Mouse (Mus musculus) erythroblast, embryonic 14.5 days (primary cell): ENCODE measurements around the gene Sf3a1. TPM values are rescaled to one million over a fixed set of nuclear protein-coding genes. Genes with fewer than 3 reads are reported as not detected.

Experiments
- H3K27me3 ChIP-seq: 2 replicates; pipeline ENCODE4 v1.6.1; 2012; ENCODE audit warnings: inconsistent platforms; ENCODE audit not compliant: control insufficient read depth
- H3K36me3 ChIP-seq: 2 replicates; pipeline ENCODE4 v1.6.1; 2012; ENCODE audit warnings: mild to moderate bottlenecking, inconsistent platforms; ENCODE audit not compliant: control insufficient read depth
- H3K4me1 ChIP-seq: 2 replicates; pipeline ENCODE4 v1.6.1; 2012; ENCODE audit warnings: inconsistent platforms; ENCODE audit not compliant: control insufficient read depth
- H3K4me3 ChIP-seq: replicated peaks from 2 replicates; pipeline ENCODE3; 2012; ENCODE audit warnings: moderate library complexity, mild to moderate bottlenecking, inconsistent platforms
- H3K9me3 ChIP-seq: 2 replicates; pipeline ENCODE4 v1.6.1; 2012; ENCODE audit warnings: low read length, inconsistent platforms, mixed read lengths; ENCODE audit not compliant: control insufficient read depth
- GATA1 ChIP-seq: IDR thresholded peaks from 2 replicates; pipeline ENCODE4 v1.6.1; 2012; ENCODE audit warnings: low read length, inconsistent platforms, mixed read lengths
- TAL1 ChIP-seq: IDR thresholded peaks from 3 replicates; pipeline ENCODE4 v1.6.1; 2012; ENCODE audit warnings: low read length, inconsistent platforms, mixed read lengths
- polyA plus RNA-seq: library from polyadenylated mRNA; stranded (reverse); fragments of >175 nt; gene quantifications from 2 replicates; pipeline ENCODE4 v1.2.3, GENCODE M21; 2012

The Sf3a1 gene
- polyA plus RNA-seq, 1 experiment, result 6.6 TPM

GRCm38 (mm10) chr11:4148536-4149156, 11.5 kb upstream of the Sf3a1 start:
- H3K4me1 ChIP-seq, result no peaks in the 10 kb centered on the region
- no peak for TF ChIP-seq TAL1
- TF ChIP-seq GATA1, result no peak

GRCm38 (mm10) chr11:4149886-4150285, 10.3 kb upstream of the Sf3a1 start:
- Histone ChIP-seq H3K4me3 (no peak overlapping the region), H3K36me3 (no peaks in the 10 kb centered on the region; the same call in 1 of the 2 replicates), H3K4me1 (no peaks in the 10 kb centered on the region; the same call in 1 of the 2 replicates), H3K9me3 (peaks cover 4% of the 10 kb centered on the region; the same call in 1 of the 2 replicates), H3K27me3 (no peaks in the 10 kb centered on the region)
- TF ChIP-seq TAL1, result no peak
- TF ChIP-seq GATA1, result no peak

More at GRCm38 (mm10) chr11:4148536-4149156, 11.5 kb upstream of the Sf3a1 start:
- Histone ChIP-seq H3K4me3 (no peak overlapping the region), H3K9me3 (no peaks in the 10 kb centered on the region), H3K27me3 (no peaks in the 10 kb centered on the region), H3K36me3 (peaks cover 3% of the 10 kb centered on the region)

- Histone ChIP-seq H3K27me3 (no peaks in the 10 kb centered on the region), H3K4me1 (peaks cover 10% of the 10 kb centered on the region), H3K36me3 (no peaks in the 10 kb centered on the region; the same call in 1 of the 2 replicates), H3K4me3 (no peak overlapping the region), H3K9me3 (peaks cover 4% of the 10 kb centered on the region; the same call in 1 of the 2 replicates)
- TF ChIP-seq TAL1, result no peak
Measured at GRCm38 (mm10) chr11:4153694-4154093, 6.5 kb upstream of the Sf3a1 start.

- peaks cover 25% of the 10 kb centered on the region for H3K4me1 ChIP-seq
- TF ChIP-seq GATA1 (no peak), TAL1 (no peak)
- peaks cover 4% of the 10 kb centered on the region; the same call in 1 of the 2 replicates for H3K9me3 ChIP-seq
- H3K4me3 ChIP-seq, result no peak overlapping the region
- H3K27me3 ChIP-seq, result no peaks in the 10 kb centered on the region
- no peaks in the 10 kb centered on the region; the same call in 1 of the 2 replicates for H3K36me3 ChIP-seq
Measured at GRCm38 (mm10) chr11:4155641-4156040, 4.5 kb upstream of the Sf3a1 start.

- H3K36me3 ChIP-seq, result peaks cover 29% of the 10 kb centered on the region
- peaks cover 4% of the 10 kb centered on the region; the same call in 1 of the 2 replicates for H3K9me3 ChIP-seq
- no peak for TF ChIP-seq GATA1
- no peak for TF ChIP-seq TAL1
- H3K4me3 ChIP-seq, result no peak overlapping the region
- peaks cover 51% of the 10 kb centered on the region for H3K4me1 ChIP-seq
- no peaks in the 10 kb centered on the region for H3K27me3 ChIP-seq
Measured at GRCm38 (mm10) chr11:4158676-4159075, 1.5 kb upstream of the Sf3a1 start.

GRCm38 (mm10) chr11:4160758-4161480, 769 bp downstream of the Sf3a1 start:
- no peaks in the 10 kb centered on the region for H3K27me3 ChIP-seq
- no peak for TF ChIP-seq TAL1
- TF ChIP-seq GATA1, result no peak
- peaks cover 65% of the 10 kb centered on the region for H3K4me1 ChIP-seq
- H3K4me3 ChIP-seq, result peak overlapping the region; percentile 98
- peaks cover 52% of the 10 kb centered on the region for H3K36me3 ChIP-seq
- no peaks in the 10 kb centered on the region for H3K9me3 ChIP-seq

- H3K9me3 ChIP-seq, result no peaks in the 10 kb centered on the region
- H3K27me3 ChIP-seq, result no peaks in the 10 kb centered on the region
- peaks cover 90% of the 10 kb centered on the region for H3K36me3 ChIP-seq
- H3K4me3 ChIP-seq, result no peak overlapping the region
- no peak for TF ChIP-seq GATA1
- peaks cover 67% of the 10 kb centered on the region for H3K4me1 ChIP-seq
Measured at GRCm38 (mm10) chr11:4164701-4165100, 4.6 kb downstream of the Sf3a1 start.

GRCm38 (mm10) chr11:4166467-4167090, 6.4 kb downstream of the Sf3a1 start:
- H3K4me3 ChIP-seq, result no peak overlapping the region

GRCm38 (mm10) chr11:4174586-4174985, 14.4 kb downstream of the Sf3a1 start:
- H3K4me1 ChIP-seq, result no peaks in the 10 kb centered on the region
- H3K36me3 ChIP-seq, result peaks cover 100% of the 10 kb centered on the region
- no peaks in the 10 kb centered on the region for H3K27me3 ChIP-seq
- TF ChIP-seq TAL1, result no peak
- TF ChIP-seq GATA1, result no peak
- no peaks in the 10 kb centered on the region for H3K9me3 ChIP-seq
- no peak overlapping the region for H3K4me3 ChIP-seq

More at GRCm38 (mm10) chr11:4166467-4167090, 6.4 kb downstream of the Sf3a1 start:
- H3K27me3 ChIP-seq, result no peaks in the 10 kb centered on the region
- TF ChIP-seq GATA1 (no peak), TAL1 (no peak)
- no peaks in the 10 kb centered on the region for H3K9me3 ChIP-seq
- H3K4me1 ChIP-seq, result peaks cover 51% of the 10 kb centered on the region
- peaks cover 100% of the 10 kb centered on the region for H3K36me3 ChIP-seq
